Mouse (Mus musculus) stomach, postnatal 0 days (tissue): ENCODE measurements around the gene Shisal2a. TPM values are rescaled to one million over a fixed set of nuclear protein-coding genes. Genes with fewer than 3 reads are reported as not detected.
A peak's percentile ranks its signal among the peaks of the same experiment; 100 is the strongest.

Source experiments
- ATAC-seq: fragments of 200-750 bp; cut with Nextera tagmentation; 2 replicates; pipeline ENCODE4 v1.8.0; 2017; ENCODE audit not compliant: low FRiP score, low TSS enrichment
- DNase-seq: peaks from one replicate; pipeline ENCODE4 v3.0.0-alpha.2; 2016; ENCODE audit warnings: low spot score
- H3K27ac ChIP-seq: fragments of 300-500 bp; sonication (generic); replicated peaks from 2 replicates; pipeline ENCODE4 v1.5.1; 2014; ENCODE audit warnings: mild to moderate bottlenecking, control low read depth
- H3K27me3 ChIP-seq: fragments of 300-500 bp; sonication (generic); 2 replicates; pipeline ENCODE4 v1.6.1; 2014; ENCODE audit warnings: low read length; ENCODE audit not compliant: control insufficient read depth, insufficient read depth
- H3K36me3 ChIP-seq: fragments of 300-500 bp; sonication (generic); 2 replicates; pipeline ENCODE4 v1.6.1; 2014; ENCODE audit warnings: low read length, mixed read lengths; ENCODE audit not compliant: control insufficient read depth, insufficient read depth
- H3K4me1 ChIP-seq: fragments of 300-500 bp; sonication (generic); replicated peaks from 2 replicates; pipeline ENCODE4 v1.6.1; 2014; ENCODE audit warnings: antibody characterized with exemption; ENCODE audit not compliant: control insufficient read depth, insufficient read depth
- H3K4me2 ChIP-seq: fragments of 300-500 bp; sonication (generic); replicated peaks from 2 replicates; pipeline ENCODE4 v1.6.1; 2014; ENCODE audit warnings: low read depth, mild to moderate bottlenecking, control low read depth, moderate library complexity
- H3K4me3 ChIP-seq: fragments of 300-500 bp; sonication (generic); 2 replicates; pipeline ENCODE4 v1.5.1; 2014; ENCODE audit warnings: low read depth, low read length, control low read depth
- H3K9ac ChIP-seq: fragments of 300-500 bp; sonication (generic); 2 replicates; pipeline ENCODE4 v1.6.1; 2014; ENCODE audit warnings: mild to moderate bottlenecking, low read length, control low read depth, mixed read lengths
- H3K9me3 ChIP-seq: fragments of 300-500 bp; sonication (generic); 2 replicates; pipeline ENCODE4 v1.6.1; 2016; ENCODE audit warnings: low read length; ENCODE audit not compliant: control insufficient read depth
- CTCF ChIP-seq: IDR thresholded peaks from 2 replicates; pipeline ENCODE4 v1.5.1; 2016; ENCODE audit warnings: antibody characterized with exemption, low read depth, mild to moderate bottlenecking, moderate library complexity
- EP300 ChIP-seq: optimal IDR thresholded peaks from 2 replicates; pipeline ENCODE3; 2016; ENCODE audit warnings: antibody characterized with exemption
- WGBS: fragments of 180-500 bp; shearing (Covaris S2); extraction: QIAGEN DNeasy Blood & Tissue Kit; methylation state at CpG from one replicate; pipeline ENCODE4 v1.1.7; 2014; 5-methylcytosine and 5-hydroxymethylcytosine counted together
- polyA plus RNA-seq: library from polyadenylated mRNA; unstranded; fragments of >200 nt; fragmentation: Nextera tagmentation; extraction: Ambion mirVana; gene quantifications from 2 replicates; pipeline ENCODE4 v1.2.1, GENCODE M21; 2015

Shisal2a gene
- polyA plus RNA-seq, 1 experiment from 2014 or later: 4.9 TPM

DNA sequence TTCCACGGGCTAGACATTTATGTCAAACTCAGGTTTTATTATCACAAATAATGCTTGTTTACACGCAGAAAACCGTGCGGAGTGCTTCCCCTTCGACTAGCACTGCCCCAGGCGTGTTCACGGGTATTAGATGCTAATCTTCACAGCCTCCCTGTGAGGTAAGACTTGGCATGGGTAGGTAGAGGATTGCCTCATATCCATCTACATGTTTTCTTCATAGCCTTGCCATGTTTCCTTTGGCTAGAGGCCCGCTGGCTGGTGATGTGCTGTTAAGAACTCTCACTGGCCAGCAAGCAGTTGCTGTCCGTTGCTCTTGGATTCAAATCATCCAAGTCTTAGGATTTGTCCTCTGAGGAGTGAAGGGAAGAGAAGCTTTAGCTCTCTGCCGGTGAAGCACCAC, 17.2 kb upstream of the Shisal2a start:
- no peaks in the 10 kb centered on the region for H3K36me3 ChIP-seq
- no peak overlapping the region for H3K4me3 ChIP-seq
- H3K27ac ChIP-seq: no peak overlapping the region
- 83% methylated on average over 10 of the region's 10 CpGs for WGBS
- H3K9ac ChIP-seq: no peak overlapping the region
- TF ChIP-seq EP300 (no peak), CTCF (no peak)
- H3K27me3 ChIP-seq: no peaks in the 10 kb centered on the region
- no peak for DNase-seq
- H3K9me3 ChIP-seq: no peaks in the 10 kb centered on the region
- H3K4me1 ChIP-seq: no peaks in the 10 kb centered on the region
- no peak for ATAC-seq
- H3K4me2 ChIP-seq: no peak overlapping the region

DNA sequence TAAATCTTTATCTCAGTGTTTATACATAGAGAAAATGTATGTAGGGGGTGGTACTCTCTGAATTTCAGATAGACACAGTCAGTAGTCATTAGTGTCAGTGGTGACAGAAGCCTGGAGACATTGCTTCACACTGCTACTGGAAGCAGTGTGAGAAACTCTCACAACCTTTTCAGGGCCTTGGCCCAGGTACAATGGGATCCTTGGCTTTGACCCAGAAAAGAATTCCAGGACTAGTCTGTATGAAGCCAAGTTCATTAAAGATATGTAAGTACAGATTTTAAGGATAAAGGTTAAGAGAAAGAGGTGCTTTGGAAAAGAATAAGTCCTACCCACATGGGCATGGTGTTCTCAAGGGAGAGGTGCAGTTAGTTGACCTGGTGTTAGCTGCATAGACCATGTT, 11.1 kb upstream of the Shisal2a start:
- H3K9ac ChIP-seq: no peak overlapping the region
- no peak overlapping the region for H3K4me2 ChIP-seq
- no peak for TF ChIP-seq EP300
- no peak for TF ChIP-seq CTCF
- no peaks in the 10 kb centered on the region for H3K36me3 ChIP-seq
- H3K4me3 ChIP-seq: no peak overlapping the region
- no peaks in the 10 kb centered on the region for H3K9me3 ChIP-seq
- no peaks in the 10 kb centered on the region for H3K27me3 ChIP-seq
- no peak overlapping the region for H3K27ac ChIP-seq
- no peaks in the 10 kb centered on the region for H3K4me1 ChIP-seq
- ATAC-seq: no peak
- DNase-seq: no peak

DNA sequence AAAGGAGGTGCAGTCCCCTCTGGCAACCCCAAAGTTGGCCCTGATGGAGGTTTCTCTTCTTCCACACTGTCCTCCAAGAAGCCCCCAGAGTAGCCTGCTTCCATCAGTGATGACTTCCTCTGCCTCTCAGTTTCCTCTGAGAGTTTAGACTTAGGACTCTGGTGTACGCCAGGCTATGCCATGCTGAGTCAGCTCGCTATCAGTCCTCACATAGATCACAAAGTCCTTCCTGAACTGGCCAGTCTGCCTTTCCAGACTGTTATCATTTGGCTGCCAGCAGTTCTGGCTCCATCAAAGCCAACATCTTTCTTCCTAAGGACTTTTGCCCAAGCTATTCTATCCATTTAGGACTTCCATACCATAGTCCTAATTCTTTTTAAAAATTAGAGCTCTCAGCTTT, 9.4 kb upstream of the Shisal2a start:
- no peak for TF ChIP-seq EP300
- no peak for TF ChIP-seq CTCF
- Histone ChIP-seq H3K27me3 (no peaks in the 10 kb centered on the region), H3K4me3 (no peak overlapping the region), H3K9ac (no peak overlapping the region), H3K27ac (no peak overlapping the region), H3K9me3 (no peaks in the 10 kb centered on the region), H3K36me3 (no peaks in the 10 kb centered on the region), H3K4me2 (no peak overlapping the region), H3K4me1 (no peaks in the 10 kb centered on the region)
- ATAC-seq (peak; percentile 53; the same call in 1 of the 2 replicates), DNase-seq (peak; percentile 28)
- WGBS: 62% methylated on average over 2 of the region's 2 CpGs

DNA sequence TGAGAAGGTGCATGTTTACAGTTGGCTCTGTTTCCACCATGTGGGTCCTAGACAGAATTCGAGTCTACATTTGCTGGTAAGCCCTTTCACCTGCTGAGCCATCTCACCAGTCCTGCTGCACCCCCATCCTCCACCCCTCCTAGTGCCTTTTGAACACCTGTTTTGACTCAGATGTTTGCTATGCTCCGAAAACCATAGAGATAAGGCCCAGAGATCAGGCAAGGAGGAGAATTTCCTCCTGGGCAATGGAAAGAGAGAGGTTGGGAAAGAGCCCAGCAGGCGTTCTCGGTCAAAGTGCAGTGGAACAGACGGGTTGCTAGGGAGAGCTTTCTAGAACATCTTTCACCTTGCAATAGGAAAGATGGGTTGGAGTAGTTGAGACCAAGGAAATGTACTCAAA, 8.0 kb upstream of the Shisal2a start:
- TF ChIP-seq EP300 (no peak), CTCF (no peak)
- DNase-seq (peak; percentile 65), ATAC-seq (peak; percentile 79)
- no peaks in the 10 kb centered on the region for H3K9me3 ChIP-seq
- no peak overlapping the region for H3K9ac ChIP-seq
- H3K4me3 ChIP-seq: no peak overlapping the region
- no peak overlapping the region for H3K4me2 ChIP-seq
- peak overlapping the region; percentile 65; the same call in 1 of the 2 replicates for H3K27ac ChIP-seq
- WGBS: 49% methylated on average over 5 of the region's 5 CpGs
- H3K27me3 ChIP-seq: no peaks in the 10 kb centered on the region
- H3K36me3 ChIP-seq: no peaks in the 10 kb centered on the region
- no peaks in the 10 kb centered on the region for H3K4me1 ChIP-seq

DNA sequence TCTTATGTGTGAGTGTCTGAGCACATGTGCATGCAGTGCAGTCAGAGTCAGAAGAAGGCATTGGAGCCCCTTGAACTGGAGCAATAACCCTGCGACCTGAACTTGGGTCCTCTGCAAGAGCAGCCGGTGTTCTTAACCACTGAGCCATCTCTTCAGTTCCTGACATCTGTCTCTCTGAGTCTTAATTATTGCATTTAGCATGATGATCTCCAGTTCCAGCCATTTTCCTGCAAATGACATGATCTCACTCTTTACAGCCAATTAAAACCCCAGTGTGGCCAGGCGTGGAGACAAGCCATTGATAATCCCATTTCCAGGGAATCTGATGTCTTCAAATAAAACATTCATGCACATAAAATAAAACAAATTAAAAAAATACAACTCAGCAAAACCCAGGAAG, 5.6 kb upstream of the Shisal2a start:
- H3K27me3 ChIP-seq: no peaks in the 10 kb centered on the region
- H3K4me1 ChIP-seq: no peaks in the 10 kb centered on the region
- no peak for TF ChIP-seq EP300
- TF ChIP-seq CTCF: no peak
- no peaks in the 10 kb centered on the region for H3K9me3 ChIP-seq
- ATAC-seq (no peak), DNase-seq (no peak)
- H3K27ac ChIP-seq: no peak overlapping the region
- H3K4me2 ChIP-seq: no peak overlapping the region
- no peak overlapping the region for H3K9ac ChIP-seq
- WGBS: 84% methylated on average over 3 of the region's 3 CpGs
- no peak overlapping the region for H3K4me3 ChIP-seq
- H3K36me3 ChIP-seq: no peaks in the 10 kb centered on the region

DNA sequence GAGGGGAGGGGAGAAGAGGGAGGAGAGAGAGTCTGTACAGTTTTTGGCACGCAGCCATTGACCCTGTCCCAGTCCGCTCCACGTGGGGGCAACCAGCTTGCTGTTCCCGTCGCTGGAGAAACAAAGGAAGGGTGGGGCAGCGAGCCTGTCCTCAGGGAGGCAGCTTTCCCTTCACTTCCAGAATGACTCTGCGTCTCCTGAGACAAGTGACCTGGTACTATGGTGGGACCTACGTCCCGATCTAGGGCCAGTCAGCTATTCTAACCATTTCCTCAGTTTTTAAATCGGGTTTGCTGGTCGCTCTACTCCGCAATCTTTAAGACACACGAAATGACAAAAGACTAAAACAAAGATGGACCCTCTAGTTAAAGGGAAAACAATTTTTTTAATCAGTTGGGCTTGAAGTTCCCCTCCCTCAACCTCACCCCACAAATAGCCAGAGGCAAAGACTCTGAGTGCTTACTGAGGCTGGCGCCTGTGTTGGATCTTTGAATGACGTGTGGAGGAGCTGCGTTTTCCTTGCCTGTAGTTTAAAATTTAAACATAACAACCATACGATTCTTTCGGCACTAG, 4.6 kb upstream of the Shisal2a start:
- peak; percentile 83 for DNase-seq
- H3K4me1 ChIP-seq: no peaks in the 10 kb centered on the region; the same call in 1 of the 2 replicates
- peak overlapping the region; percentile 58 for H3K4me2 ChIP-seq
- under 1% methylated on average over 18 of the region's 18 CpGs for WGBS
- H3K27me3 ChIP-seq: no peaks in the 10 kb centered on the region
- H3K9me3 ChIP-seq: no peaks in the 10 kb centered on the region
- H3K36me3 ChIP-seq: no peaks in the 10 kb centered on the region
- H3K27ac ChIP-seq: peak overlapping the region; percentile 74
- H3K9ac ChIP-seq: peak overlapping the region; percentile 65
- peak; percentile 48 for ATAC-seq
- TF ChIP-seq EP300 (no peak), CTCF (peak; percentile 56)
- H3K4me3 ChIP-seq: peak overlapping the region; percentile 36
